Mouse (Mus musculus) adrenal gland (tissue): Measurements from ENCODE around the gene Gm12166.

ENCODE experiments used
- intact Hi-C: fragments of 180-260 bp; cut with DNase I; formaldehyde crosslinking; loops from one replicate; pipeline ENCODE4 v1.15.1; 2025

The Gm12166 gene

GRCm38 (mm10) chr11:46055896-46056769 lies 4.0 kb upstream of the Gm12166 start, which contains the start of gene Adam19:
Gene Adam19 (plus strand): TSS chr11:46055992.
- intact Hi-C loops: loop anchor here (2.0 kb wide), 1 partner anchor 73 kb away; no protein-coding TSS in a partner anchor

- intact Hi-C loops: loop anchor here (2.0 to 5.0 kb wide), 3 partner anchors 38 to 162 kb away; no protein-coding TSS in a partner anchor
These were observed 3.1 kb upstream of the Gm12166 start for GRCm38 (mm10) chr11:46054911-46055895.

- intact Hi-C loops: loop anchor here (2.0 to 5.0 kb wide), 3 partner anchors 37 to 163 kb away; no protein-coding TSS in a partner anchor
These were observed 2.2 kb upstream of the Gm12166 start for GRCm38 (mm10) chr11:46054311-46054710.

GRCm38 (mm10) chr11:46053457-46053856 lies 1.3 kb upstream of the Gm12166 start:
- intact Hi-C loops: loop anchor here (5.0 kb wide), 2 partner anchors 36 to 164 kb away; no protein-coding TSS in a partner anchor

GRCm38 (mm10) chr11:46047264-46047663 lies 4.9 kb downstream of the Gm12166 start:
- intact Hi-C loops: no loop called here

- intact Hi-C loops: no loop called here
These were observed 7.3 kb downstream of the Gm12166 start for GRCm38 (mm10) chr11:46044781-46045180.

GRCm38 (mm10) chr11:46041607-46042267 lies 10.4 kb downstream of the Gm12166 start:
- intact Hi-C loops: no loop called here

GRCm38 (mm10) chr11:46040841-46041556 lies 11.1 kb downstream of the Gm12166 start:
- intact Hi-C loops: no loop called here

- intact Hi-C loops: no loop called here
These were observed 12.8 kb downstream of the Gm12166 start for GRCm38 (mm10) chr11:46039335-46039734.

GRCm38 (mm10) chr11:46038901-46039300 lies 13.2 kb downstream of the Gm12166 start:
- intact Hi-C loops: no loop called here

GRCm38 (mm10) chr11:46036374-46036773 lies 15.7 kb downstream of the Gm12166 start:
- intact Hi-C loops: no loop called here

- intact Hi-C loops: no loop called here
These were observed 19.2 kb downstream of the Gm12166 start for GRCm38 (mm10) chr11:46032956-46033355.

- intact Hi-C loops: no loop called here
These were observed 20.7 kb downstream of the Gm12166 start for GRCm38 (mm10) chr11:46031470-46031869.

- intact Hi-C loops: no loop called here
These were observed 22.1 kb downstream of the Gm12166 start for GRCm38 (mm10) chr11:46030026-46030425.

- intact Hi-C loops: no loop called here
These were observed 22.6 kb downstream of the Gm12166 start for GRCm38 (mm10) chr11:46029485-46029884.

GRCm38 (mm10) chr11:46027952-46028814 lies 23.9 kb downstream of the Gm12166 start:
- intact Hi-C loops: no loop called here

GRCm38 (mm10) chr11:46025962-46026392 lies 26.1 kb downstream of the Gm12166 start:
- intact Hi-C loops: no loop called here

- intact Hi-C loops: no loop called here
These were observed 29.1 kb downstream of the Gm12166 start for GRCm38 (mm10) chr11:46022983-46023382.

GRCm38 (mm10) chr11:46021850-46022249 lies 30.3 kb downstream of the Gm12166 start:
- intact Hi-C loops: no loop called here
